Mouse (Mus musculus) 416B (cell line): ENCODE results near the gene Myo1a.

Source experiments
- DNase-seq: peaks from one replicate; pipeline ENCODE4 v3.0.0; 2011; ENCODE audit warnings: low read depth

Gene Myo1a

DNA sequence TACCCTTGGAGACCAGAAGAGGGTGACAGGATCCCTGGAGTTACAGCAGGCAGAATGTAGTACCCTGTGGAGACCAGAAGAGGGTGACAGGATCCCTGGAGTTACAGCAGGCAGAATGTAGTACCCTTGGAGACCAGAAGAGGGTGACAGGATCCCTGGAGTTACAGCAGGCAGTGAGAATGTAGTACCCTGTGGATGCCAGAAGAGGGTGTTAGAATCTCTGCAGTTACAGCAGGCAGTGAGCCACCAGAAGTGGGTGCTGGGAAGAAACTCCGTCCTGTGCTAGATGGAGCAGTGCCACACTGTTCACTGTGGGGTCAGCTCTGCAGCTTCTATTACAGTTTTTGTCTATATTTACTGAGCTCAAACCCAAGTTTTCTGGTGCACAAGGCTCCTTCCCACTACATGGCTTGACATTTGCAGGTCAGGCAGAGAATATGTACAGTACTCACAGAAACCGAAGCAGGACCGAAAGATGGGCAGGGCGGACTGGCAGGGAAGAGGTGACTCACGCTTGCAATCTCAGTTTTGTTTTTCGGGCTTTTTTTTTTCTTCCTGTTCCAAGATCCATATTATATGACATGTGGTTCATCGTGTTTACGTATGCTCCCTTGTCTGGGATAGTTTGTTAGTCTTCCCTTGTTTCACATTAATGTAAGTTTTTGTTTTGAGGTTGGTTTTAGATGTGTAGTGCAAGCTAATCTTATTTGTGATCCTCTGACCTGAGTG, 30.0 kb upstream of the Myo1a start:
- DNase-seq: peak; percentile 94

DNA sequence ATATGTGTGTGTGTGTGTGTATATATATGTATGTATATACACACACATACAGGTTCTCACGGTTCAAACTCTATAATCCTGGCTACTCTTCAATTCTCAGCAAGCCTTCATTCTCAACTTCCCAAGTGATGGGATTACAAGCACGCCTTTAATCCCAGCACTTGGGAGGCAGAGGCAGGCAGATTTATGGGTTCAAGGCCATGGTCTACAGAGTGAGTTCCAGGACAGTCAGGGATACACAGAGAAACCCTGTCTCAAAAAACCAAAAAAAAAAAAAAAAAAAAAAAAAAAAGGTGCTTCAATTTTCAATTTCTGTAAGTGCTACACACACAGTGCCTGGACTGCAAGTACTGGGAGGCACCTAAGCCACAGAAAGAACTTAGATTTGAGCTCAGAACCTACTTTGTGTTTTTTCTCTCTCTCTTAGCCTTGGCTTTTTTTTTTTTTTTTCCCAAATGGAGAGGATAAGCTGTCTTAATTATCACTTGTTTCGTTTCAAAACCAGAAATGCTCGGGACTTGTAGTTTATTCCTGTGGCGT, 29.0 kb upstream of the Myo1a start:
- DNase-seq: no peak

DNA sequence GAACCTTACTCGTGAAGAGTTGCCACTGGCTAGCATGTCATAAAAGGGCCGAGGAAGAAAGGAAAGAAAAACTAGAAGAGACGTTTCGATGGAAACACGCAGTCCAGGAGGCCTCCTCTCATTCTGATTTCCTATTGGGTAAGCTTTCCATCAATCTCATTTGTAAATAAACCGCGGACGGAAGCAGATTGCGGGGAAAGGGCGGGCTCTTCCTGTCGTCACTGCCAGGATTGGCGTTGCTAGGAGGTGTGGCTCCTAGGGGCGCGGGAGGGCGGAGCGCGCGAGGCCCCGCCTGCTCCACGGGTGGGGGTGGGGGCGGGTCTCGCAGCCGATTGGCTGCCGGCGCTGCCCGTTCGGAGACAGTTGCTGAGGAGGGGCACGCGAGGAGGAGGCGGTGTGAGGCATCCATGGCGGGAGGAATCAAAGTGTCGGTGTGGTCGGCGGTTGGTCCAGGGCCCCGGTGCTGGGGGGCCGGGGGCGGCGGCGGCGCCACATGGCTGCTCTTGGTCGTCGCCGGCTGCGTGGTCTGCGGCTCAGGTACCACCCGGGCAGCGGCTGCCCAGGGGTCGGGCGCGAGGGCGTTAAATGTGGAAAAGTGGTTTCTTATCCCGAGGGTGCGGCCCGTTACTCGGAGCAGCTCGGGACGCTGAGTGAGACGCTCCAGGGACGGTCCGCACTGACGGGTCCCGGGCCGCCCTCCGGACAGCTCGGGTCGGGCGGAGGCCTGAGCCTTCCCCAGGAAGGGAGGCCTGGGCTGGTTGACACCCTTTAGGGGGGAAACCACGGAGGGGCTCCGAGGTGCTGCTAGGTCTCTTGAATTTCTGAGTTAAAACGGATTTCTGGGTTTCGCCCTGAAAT, 28.1 kb upstream of the Myo1a start:
- DNase-seq: peak; percentile 99

DNA sequence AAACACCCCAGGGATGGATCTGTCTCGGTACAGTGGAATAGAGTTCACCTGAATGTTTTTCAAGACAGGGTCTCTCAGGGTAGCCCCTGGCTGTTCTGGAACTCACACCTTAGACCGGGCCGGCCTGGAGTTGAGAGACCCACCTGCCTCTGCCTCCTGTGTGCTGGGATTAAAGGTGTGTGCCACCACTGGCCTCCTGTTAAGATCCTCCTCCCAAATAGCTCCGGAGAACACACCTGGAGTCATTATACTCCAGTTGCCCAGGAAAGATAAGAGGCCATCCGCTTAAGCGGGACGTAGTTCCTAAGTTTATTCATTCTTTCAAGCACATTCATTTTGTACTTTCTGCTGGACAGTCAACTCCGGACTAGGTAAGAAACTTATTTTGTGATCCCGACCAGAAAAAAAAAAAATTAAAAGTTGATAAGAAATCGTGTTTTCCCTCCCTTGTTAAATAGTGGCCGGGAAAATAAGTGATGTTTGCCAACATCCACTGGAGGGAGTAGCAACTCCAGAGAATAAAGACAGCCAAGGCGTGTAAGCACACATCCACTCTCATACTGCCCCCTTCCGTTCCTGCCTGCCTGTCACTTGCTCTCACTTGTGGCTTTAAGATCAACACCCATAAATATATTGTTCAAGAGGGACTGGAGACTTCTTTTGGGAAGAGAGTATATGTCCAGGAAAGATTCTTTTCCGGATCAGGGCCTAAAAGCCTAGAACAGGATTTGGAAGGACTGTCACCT, 27.2 kb upstream of the Myo1a start:
- DNase-seq: peak; percentile 92

DNA sequence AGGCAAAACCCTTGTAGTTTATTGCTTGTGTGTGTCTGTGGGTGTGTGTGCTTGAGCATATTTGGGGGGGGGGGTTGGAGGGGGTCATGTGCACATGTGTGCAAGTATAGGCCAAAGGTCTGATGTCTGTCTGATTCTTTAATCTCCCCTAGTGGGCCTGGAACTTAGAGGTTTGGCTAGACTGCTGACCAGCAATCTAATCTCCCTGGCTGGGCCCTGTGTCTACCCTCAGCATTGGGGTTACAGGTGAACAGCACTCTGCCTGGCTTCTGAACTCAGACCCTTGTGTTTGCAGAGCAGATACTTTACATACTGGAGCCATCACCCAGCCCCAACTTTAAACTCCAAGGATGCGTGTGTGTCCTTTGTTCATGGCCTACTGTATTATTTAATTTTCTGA, 25.8 kb upstream of the Myo1a start:
- no peak for DNase-seq

DNA sequence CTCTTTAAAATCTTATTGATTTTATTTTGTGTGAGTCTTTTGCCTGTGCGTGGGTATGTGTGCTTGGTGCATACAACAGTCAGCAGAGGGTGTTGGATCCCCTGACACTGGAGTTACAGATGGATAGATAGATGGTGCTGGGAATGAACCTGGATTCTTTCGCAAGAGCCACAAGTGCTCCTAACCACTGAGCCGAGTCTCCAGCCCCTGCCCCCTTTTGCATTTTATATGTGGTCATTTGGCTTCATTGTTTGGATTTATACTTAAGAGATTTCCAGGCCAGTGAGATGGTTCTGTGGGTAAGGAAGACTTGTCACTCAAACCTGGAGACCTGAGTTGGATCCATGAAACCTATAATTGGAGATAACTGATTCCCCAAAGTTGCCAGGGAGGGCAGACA, 25.1 kb upstream of the Myo1a start:
- DNase-seq: no peak

DNA sequence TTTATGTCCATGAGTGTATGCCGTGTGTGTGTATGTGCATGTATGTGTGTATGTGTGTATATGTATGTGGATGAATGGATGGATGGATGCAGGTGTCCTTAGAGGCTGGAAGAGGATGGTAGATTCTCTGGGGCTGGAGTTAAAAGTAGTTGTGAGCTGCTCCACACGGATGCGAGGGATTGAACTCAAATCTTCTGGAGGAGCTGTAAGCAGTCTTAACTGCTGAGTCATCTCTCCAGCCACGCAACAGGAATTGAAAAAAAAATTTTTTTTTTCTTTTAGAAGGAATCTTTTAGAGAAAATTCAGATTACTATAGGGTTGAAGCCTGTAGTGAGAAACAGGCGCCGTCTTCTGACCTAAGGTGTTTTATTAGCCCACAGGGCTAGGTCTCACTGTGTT, 22.1 kb upstream of the Myo1a start:
- DNase-seq: peak; percentile 23

DNA sequence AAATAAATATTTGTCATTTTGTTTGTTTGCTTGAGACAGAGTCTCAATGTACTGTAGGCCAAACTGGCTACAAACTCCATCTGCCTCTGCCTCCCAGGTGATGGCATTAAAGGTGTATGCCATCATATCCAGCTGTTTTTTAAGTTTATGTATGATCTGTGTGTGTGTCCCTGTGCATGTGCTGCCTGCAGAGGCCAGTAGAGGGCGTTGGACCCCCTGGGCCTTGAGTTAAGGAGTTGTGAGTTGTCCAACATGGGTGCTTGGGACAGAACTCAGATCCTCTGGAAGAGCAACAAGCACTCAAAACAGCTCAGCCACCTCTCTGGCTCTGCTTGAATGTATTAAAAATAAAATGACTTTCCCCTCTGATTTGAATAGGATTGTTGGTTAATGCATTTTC, 13.9 kb upstream of the Myo1a start:
- no peak for DNase-seq

DNA sequence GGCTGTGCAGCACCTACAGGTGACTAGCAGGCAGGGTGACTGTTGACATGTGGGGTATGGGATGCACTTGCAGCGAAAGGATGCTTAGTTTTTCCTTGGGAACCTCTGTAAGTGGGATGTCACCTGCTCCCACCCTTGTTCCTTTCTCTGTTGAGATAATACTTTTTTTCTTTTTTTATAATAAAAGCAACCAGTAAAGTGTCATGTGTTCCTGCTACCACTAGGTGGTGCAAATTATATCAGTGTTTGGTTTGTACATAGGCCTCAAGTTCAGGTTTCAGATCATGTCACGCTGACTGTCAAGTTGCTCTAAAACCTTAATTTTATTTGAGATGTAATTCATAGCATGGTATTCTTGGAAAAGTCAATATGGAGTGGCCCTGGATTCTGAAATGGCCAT, 10.3 kb upstream of the Myo1a start:
- peak; percentile 65 for DNase-seq

DNA sequence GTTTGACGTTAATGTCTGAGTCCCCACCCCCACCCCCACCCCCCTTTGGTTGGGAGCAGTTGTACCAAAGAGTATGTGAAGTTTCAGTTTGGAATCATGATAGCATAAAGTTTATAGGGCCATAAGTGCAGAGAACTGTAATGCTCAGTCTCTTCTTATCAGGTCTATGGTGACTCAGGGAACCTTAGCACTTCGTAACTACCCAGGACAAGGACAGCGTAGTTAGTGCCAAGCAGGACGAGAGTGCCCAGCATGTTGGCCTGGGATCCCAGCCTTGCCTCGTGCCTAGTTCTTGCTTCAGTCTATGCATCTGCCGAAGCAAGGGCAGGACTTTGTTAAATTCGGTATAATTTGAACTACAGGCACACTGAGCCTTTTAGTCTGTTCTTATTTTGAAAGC, 9.2 kb upstream of the Myo1a start:
- DNase-seq: no peak

DNA sequence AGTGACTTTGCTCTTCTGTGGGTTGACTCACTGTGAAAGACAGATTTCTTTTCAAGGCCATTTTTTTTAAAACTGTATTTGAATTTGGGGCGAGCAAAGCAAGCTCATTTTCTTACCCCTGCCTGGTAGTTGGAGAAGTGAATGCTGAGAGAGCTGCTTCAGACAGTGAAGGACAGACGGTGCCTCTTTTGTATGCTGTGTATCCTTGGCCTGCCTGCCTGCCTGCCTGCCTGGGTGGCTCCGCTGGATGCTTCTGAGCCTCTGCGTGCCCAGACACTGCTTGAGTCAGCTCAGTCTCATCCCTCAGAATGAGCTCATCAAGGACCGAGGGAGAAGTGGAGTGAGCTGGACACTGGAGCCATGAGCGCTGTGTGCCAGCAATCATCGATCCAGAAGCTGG, 6.0 kb upstream of the Myo1a start:
- DNase-seq: no peak

DNA sequence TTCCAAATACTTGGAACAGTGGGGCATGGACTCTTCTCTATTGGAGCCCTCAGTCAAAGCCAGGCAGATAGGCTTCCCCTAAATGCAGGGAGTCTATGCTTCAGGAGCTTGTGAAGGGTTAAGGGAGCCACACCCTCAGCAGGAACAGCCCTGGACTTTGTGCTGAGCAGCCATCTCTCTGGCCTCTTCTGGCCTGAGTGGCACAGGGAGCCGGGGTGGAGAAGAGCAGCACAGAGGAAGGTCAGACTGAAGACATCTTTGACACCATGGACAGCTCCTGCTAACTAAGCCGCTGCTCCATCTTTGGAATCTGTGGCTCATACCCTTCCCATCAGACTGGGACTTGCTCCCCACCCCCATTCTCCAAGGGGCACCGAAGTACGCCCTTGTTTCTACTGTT, 1.7 kb upstream of the Myo1a start:
- peak; percentile 16 for DNase-seq

DNA sequence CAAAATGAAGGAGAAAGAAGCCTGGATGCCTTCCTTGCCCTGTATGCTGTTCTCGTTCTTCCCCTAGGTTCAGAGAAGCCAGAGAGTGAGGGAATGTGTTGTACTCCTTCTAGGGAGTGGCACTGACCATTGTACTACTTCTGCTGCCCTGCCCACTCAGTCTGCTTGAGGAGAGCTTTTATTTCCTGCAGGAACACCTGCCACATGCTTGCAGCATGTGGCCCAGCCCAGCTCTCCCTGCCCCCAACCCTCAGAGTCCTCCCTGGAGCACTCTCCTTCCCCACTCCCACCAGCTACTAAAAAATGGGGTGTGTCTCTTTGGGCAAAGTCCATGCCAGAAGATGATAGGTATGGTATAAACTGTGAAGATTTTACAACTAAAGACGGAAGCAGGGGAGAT, 677 bp upstream of the Myo1a start:
- no peak for DNase-seq

DNA sequence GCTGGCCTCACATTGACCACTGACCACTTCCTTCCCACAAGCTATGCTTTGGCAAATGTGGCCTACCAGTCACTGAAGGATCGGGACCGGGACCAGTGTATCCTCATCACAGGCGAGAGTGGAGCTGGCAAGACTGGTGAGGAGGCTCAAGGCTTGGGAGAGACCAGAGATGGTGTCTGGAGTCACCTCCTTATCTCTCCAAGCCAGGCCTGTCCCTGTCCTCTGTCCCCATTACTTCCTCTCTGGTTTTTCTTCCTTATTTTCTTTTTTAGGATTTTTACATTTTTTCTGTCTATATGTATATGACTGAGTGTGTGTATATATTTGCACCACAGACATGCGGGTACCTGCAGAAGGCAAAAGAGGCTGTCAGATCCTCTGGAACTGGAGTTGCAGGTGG, 813 bp downstream of the Myo1a start:
- DNase-seq: peak; percentile 50

DNA sequence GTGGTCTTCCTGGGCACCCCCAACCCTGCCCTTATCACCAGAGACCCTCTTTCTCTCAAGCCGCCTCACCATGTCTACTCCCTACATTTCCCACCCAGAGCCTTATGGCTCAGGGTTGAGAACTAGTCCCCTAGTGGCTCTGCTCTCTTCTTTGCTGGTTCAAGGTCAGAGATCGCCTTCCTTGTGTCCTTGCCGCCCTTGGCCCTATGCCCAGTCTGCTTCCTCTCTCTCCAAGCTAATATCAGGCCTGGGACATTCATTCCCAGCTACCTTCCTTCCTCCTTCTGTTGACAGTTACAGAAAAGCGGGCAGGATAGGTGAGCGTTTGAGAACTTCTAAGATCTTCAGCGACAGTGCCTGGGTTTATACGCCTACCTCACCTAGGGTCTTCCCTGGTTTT, 2.8 kb downstream of the Myo1a start:
- no peak for DNase-seq

DNA sequence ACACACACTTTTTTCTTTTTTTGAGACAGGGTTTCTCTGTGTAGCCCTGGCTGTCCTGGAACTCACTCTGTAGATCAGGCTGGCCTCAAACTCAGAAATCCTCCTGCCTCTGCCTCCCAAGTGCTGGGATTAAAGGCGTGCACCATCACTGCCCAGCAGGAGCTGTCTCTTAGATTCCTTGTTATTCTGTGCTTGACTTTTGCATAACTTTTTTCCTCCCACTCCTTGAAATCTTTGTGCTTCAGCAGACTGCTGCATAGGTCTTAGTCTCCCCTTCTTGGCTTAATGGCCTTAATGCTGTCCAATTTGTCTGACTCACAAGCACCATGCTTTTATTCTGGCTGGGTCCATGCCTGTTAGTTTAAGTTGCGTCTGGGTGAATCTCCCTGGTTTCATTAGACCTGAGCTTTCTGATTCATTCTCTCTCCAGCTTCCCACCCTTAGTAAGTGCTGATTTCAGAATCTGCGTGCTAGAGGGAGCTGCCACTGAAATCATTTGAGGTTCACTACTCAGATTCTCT, 3.9 kb downstream of the Myo1a start:
- no peak for DNase-seq

DNA sequence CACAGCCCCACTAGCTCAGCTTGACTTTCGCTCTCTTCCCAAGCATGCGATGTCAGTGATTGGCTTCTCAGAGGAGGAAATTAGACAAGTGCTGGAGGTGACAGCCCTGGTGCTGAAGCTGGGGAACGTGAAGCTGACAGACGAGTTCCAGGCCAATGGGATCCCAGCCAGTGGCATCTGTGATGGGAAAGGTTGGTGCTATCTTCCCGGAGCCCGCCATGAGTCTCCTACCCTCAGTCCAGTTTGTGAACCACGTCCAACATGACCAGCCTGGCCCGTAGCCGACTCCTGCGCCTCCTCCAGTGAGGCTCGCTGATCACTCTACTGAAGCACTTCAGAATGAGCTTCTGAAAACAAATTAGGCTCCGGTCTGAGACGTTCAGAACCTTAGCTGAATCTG, 5.4 kb downstream of the Myo1a start:
- DNase-seq: no peak

DNA sequence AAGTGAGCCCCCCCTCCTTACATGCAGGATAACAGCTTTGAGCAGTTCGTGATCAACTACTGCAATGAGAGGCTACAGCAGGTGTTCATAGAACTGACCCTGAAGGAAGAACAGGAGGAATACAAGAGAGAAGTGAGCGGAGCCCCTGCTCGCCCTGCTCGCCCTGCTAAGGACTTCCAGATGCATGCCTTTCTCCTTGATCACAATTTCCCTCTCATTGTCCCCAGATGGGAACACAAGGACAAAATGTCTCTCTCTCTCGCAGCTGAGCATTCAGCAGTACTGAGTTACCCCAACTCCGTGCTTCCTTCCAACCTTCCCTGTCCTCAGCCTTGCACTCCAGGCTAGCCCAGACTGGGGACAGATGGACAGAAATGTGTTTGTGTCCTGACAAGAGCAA, 7.8 kb downstream of the Myo1a start:
- no peak for DNase-seq

DNA sequence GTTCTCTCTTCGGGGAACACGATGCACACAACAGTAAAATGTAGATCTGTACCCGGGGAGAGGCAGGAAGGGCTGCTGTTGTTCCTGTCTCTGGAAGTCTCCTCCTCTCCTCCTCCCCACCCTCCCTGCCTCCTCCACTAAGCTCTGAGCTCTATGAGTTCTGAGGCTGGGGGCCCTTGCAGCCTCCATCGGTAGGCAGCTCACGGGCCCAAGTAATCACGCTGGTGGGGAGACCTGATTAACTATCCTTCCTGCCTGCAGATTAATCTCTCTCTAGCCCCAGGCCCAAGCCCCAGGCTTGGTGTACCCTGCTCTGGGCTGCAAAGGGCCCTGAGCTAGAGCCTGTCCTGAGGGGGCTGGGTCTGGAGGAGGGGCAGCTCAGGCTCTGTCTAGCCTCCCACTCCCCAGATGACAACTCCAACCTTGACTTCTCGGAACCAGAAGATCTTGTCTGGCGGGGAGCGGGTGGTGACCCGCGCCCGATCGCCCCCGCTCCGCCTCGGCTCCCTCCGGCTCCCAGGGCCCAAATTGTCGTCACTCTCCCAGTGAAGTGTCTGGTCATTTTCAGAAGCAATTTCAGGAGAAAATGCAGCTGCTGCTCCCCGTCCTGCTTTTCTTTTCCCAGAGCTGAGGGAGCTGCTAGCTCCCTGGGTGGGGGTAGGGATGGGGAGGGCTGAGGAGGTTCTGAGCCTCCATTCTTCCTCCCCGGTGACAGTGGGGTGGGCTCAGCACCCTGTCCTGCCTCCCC, 16.9 kb downstream of the Myo1a start:
- no peak for DNase-seq

DNA sequence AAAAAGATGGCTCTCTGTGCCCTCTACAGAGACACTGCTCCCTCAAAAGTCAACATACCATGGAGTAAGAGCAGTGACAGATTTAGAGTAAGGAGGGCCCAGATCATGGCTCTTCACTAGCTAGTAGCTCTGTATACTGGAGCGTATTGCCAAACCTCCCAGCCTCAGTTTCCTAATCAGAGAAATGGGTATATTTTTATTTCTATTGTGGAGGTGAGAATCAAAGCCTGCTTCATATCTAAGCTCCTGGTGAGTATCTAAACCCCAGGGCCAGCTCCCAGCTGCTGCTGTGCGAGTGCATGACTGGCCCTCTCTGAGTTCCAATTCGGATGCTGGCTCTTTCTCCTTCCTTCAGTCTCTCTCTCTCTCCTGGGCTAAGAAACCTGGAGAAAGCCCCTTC, 19.2 kb downstream of the Myo1a start, which contains the start of gene Tac2:
TSS of gene Tac2 (plus strand) at position 301 of the 400 bp plus-strand sequence.
- DNase-seq: no peak

DNA sequence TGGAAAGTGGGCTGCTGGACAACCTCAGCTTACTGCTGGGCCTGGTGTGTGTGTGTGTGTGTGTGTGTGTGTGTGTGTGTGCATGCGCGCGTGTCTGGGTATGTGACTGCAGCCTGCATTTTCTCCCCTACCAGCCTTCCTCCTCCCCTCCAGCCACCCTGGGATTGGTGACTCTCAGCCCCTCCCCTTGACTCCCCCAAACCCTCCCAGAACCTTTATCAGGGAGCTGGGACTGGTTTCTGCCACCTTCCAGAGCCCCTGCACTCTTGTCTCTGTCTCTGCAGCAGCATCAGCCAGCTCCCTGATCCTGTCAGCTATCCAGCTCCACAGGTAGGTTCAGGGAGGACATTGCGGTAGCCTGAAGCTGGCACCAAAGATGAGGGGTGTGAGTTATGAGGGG, 20.2 kb downstream of the Myo1a start:
- no peak for DNase-seq

DNA sequence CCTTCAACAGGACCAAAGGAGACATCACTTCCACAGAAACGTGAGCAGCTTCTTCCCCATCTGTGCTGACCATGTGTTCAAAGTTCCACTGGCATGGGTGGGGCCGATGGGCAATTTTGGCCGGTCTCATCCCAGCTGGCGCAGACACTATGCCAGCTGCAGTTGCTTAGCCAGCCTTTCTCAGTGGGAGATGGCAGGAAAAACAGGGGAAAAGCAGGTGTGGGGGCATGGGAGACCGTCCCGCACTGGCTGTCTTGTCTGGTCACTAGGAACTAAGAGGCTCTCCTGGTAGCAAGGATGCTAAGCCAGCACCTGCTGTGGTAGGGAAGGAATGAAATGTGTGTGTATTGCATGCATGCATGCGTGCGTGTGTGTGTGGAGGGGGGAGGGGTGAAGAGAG, 23.5 kb downstream of the Myo1a start:
- DNase-seq: no peak
